Mouse (Mus musculus) gonadal fat pad, adult 2 months (tissue): Measurements from ENCODE around the gene Map3k14. TPM values are rescaled to one million over a fixed set of nuclear protein-coding genes. Genes with fewer than 3 reads are reported as not detected.

Source experiments
- DNase-seq: peaks from one replicate; pipeline ENCODE4 v3.0.0-alpha.2; 2012; ENCODE audit warnings: low read depth
- polyA plus RNA-seq: library from polyadenylated mRNA; depleted of rRNA; stranded (reverse); fragments of >200 nt; gene quantifications from 2 replicates; pipeline ENCODE4 v1.2.3, GENCODE M21; 2012

The Map3k14 gene
- polyA plus RNA-seq, 1 experiment: 9.7 TPM

GRCm38 (mm10) chr11:103271979-103272378, 4.7 kb upstream of the Map3k14 start:
- no peak for DNase-seq

GRCm38 (mm10) chr11:103269426-103269825, 2.2 kb upstream of the Map3k14 start:
- no peak for DNase-seq

- no peak for DNase-seq
Observed at GRCm38 (mm10) chr11:103268905-103269304, 1.6 kb upstream of the Map3k14 start.

- no peak for DNase-seq
Observed at GRCm38 (mm10) chr11:103268350-103268749, 1.1 kb upstream of the Map3k14 start.

GRCm38 (mm10) chr11:103266729-103267345, 435 bp downstream of the Map3k14 start:
- DNase-seq: no peak

GRCm38 (mm10) chr11:103265856-103266255, 1.4 kb downstream of the Map3k14 start:
- no peak for DNase-seq

GRCm38 (mm10) chr11:103265211-103265610, 2.1 kb downstream of the Map3k14 start:
- no peak for DNase-seq

- no peak for DNase-seq
Observed at GRCm38 (mm10) chr11:103264427-103265005, 2.8 kb downstream of the Map3k14 start.

GRCm38 (mm10) chr11:103263551-103263950, 3.7 kb downstream of the Map3k14 start:
- no peak for DNase-seq

GRCm38 (mm10) chr11:103262412-103263267, 4.6 kb downstream of the Map3k14 start:
- no peak for DNase-seq

GRCm38 (mm10) chr11:103261671-103262411, 5.4 kb downstream of the Map3k14 start:
- no peak for DNase-seq

GRCm38 (mm10) chr11:103260515-103261192, 6.6 kb downstream of the Map3k14 start:
- DNase-seq: no peak

GRCm38 (mm10) chr11:103260034-103260433, 7.2 kb downstream of the Map3k14 start:
- no peak for DNase-seq

- peak; percentile 79 for DNase-seq
Observed at GRCm38 (mm10) chr11:103257938-103258481, 9.3 kb downstream of the Map3k14 start.

GRCm38 (mm10) chr11:103253605-103254004, 13.7 kb downstream of the Map3k14 start:
- DNase-seq: no peak

GRCm38 (mm10) chr11:103252380-103252779, 14.9 kb downstream of the Map3k14 start:
- no peak for DNase-seq

GRCm38 (mm10) chr11:103250324-103250723, 16.9 kb downstream of the Map3k14 start:
- no peak for DNase-seq

GRCm38 (mm10) chr11:103249509-103249908, 17.8 kb downstream of the Map3k14 start:
- DNase-seq: no peak

GRCm38 (mm10) chr11:103248837-103249236, 18.4 kb downstream of the Map3k14 start:
- DNase-seq: no peak

GRCm38 (mm10) chr11:103247504-103248177, 19.6 kb downstream of the Map3k14 start:
- no peak for DNase-seq
